Mouse (Mus musculus) left cerebral cortex, adult 9 months (tissue): ENCODE measurements around the gene Dhx34.
"Not testable (repeated sequence)": the region's sequence is repeated elsewhere in the genome, so short reads cannot be mapped to it uniquely, and the experiment has no call there.

ENCODE experiments used
- DNase-seq, 2 experiments: peaks; one replicate each; pipeline ENCODE4 v3.0.0; 2022; ENCODE audit warnings: low spot score in 2 of 2

Gene Dhx34

DNA sequence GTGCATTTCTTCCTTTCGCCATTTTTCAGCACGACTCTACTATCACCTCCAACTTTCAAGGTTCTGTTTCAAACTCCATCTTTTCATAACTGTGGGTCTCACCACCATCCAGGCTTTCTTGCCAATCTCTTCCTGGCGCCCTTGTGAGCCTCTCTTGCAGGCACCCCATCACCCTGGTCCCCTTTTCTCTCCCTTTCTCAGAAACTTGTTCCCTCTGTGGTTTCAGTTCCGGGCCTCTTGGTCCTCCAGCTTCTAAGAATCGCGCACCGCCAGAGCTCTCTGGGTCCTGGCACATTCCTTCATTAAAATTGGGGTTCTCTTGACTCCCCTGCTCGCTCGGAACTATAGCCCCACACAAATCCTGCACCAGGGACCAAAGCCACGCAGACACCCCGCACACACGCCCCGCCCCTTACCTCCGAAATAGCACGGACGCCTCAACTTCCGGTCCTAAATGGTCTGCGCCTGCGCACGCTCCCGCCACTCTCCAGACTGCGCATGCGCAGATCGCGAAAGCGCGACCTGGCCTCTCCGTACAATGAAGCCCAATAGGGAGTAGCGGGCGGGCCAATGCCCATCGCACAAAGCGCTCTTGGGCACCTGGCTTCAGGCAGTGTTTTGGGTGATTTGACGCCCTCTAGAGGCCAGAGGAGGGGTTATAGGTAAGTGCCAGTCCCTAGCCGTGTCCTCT is at the start of gene Dhx34:
TSS of gene Dhx34 (minus strand) at position 456 of the 691 bp plus-strand sequence.
- DNase-seq = peak; percentile 89 to 97

- no peak for DNase-seq
Observed at GRCm38 (mm10) chr7:16271139-16271538, 49.3 kb upstream of the Dhx34 start.

DNA sequence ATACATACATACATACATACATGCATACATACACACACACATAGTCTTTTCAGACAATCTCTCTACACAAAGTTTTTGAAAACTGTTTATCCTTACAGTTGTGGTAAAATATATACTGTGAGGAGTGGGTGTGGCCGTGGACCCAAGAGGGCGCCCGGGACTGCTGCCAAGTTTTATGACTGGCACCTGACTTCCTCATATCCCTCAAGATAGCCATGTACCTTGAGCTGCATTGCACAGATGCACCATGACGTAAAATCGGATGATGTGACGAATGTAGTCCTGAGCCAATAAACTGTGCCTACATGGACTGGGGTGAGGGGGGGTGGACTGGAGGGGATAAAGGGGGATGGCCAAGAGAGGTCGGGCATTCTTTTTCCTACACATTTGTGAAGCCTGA is 44.8 kb upstream of the Dhx34 start:
- not testable (repeated sequence) for DNase-seq

DNA sequence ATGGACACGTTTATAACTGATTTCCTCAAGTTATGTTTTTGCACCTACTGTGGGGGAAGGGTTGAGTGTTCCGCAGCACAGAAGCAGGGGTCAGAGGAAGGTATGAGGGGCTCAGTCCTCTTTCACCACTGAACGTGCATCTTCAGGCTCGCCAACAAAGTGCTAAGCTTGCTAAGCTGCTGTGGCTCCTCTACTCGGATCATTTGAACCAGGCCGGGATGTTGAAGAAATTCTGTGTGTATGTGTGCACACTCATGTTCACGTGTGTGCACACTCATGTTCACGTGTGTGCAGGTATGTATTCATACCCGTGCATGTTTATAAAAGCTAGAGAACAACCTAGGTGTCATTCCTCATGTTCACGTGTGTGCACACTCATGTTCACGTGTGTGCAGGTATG is 44.0 kb upstream of the Dhx34 start:
- no peak for DNase-seq

DNA sequence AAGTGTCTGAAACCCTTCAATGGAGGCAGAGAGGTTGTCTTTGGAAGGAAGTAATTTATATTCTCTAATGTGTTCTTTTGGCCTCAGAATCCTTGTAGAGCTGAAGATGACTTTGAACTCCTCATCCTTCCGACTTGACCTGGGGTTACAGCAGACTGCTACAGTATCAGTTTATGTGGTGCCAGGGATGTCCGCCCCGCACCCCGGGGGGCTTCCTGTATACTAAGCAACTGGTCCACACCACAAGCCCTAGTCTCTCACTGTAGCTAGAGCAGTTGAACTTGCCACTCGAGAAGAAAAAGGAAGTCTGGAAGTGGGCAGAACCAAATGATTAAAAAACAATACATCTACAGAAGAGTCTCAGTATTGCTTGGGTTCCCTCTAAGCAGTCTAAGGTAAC is 42.0 kb upstream of the Dhx34 start:
- DNase-seq = no peak

GRCm38 (mm10) chr7:16263015-16263787 is 41.4 kb upstream of the Dhx34 start:
- peak in 1 of 2 experiments; percentile 87 for DNase-seq

- no peak for DNase-seq
Observed at GRCm38 (mm10) chr7:16261097-16261496, 39.3 kb upstream of the Dhx34 start.

GRCm38 (mm10) chr7:16259110-16259590 is 37.3 kb upstream of the Dhx34 start, which contains the start of gene C5ar1:
Gene C5ar1 (minus strand): TSS chr7:16259540.
- no peak for DNase-seq

DNA sequence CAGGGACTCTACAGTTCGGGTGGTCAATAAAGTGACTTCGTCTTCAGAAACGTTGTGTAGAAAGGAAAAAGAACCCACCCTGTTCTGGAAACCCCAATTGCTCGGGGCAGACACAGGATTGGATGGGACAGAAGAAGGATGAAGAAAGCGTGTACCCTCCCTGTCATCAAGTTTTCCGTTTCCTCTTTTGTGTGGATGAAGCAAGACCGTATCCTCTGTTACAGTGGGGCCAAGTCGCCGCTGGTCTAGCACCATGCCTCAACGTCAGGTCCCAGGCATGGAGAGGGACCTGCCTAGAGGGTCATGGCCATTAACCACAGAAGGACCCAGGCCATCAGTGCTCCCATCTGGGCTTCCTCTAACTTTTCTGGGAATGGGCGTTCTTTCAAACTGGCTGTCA is 36.0 kb upstream of the Dhx34 start:
- no peak for DNase-seq

DNA sequence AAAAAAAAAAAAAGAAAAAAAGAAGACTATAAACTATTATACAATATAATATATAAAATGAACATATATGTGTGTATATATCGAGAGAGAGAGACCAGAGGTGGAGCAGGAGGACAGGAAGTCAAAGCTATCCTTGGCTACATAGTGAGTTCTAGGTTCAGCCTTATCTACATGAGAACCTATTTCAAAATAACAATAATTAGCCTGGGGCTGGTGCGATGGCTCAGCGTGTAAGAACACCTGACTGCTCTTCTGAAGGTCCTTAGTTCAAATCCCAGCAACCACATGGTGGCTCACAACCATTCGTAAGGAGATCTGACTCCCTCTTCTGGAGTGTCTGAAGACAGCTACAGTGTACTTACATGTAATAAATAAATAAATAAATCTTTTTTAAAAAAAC is 34.1 kb upstream of the Dhx34 start:
- DNase-seq = not testable (repeated sequence)

DNA sequence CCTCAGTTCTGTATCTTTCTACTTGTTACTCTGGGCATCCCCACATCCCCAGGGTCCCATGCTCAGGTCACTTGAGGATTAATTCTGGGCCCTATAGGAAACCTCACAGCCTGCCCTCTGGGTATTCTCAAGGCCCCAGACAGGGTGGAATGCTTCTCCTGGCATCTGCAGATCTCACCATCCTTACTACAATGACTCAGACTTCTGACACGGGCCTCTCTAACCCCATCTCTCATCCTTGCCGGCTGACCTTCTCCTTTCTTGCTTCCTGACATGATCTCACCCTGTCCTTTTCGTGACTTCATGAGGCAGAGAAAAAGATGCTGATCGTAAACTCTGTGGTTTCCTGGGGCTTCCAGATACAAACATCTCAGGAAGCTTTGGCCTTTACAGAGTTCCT is 32.4 kb upstream of the Dhx34 start:
- no peak for DNase-seq

GRCm38 (mm10) chr7:16250687-16251086 is 28.9 kb upstream of the Dhx34 start:
- DNase-seq = no peak

- no peak for DNase-seq
Observed at GRCm38 (mm10) chr7:16245958-16246357, 24.1 kb upstream of the Dhx34 start.

DNA sequence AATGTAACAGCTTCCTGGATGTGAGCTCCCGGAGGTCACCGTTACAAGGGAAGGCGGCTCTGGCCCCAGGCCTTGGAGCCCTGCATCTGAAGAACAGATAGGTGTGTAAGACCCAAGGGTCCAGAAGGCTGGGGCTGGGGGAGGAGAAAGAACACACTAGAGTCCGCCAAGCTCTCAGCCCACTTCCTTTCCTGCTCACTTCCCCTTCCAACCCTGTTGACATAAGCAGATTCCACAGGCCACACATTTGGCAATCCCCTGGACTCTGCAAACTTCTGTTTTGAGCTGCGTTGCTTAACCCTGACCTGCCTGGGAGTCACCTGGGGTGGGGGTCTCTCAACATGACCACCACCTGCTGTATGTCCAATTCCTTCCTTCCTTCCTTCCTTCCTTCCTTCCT is 22.2 kb upstream of the Dhx34 start, which contains the start of gene C5ar2:
TSS of gene C5ar2 (minus strand) at position 88 of the 400 bp plus-strand sequence.
- peak in 1 of 2 experiments; percentile 23 for DNase-seq

GRCm38 (mm10) chr7:16242198-16242597 is 20.4 kb upstream of the Dhx34 start:
- DNase-seq = no peak

GRCm38 (mm10) chr7:16241787-16242186 is 19.9 kb upstream of the Dhx34 start:
- DNase-seq = no peak

GRCm38 (mm10) chr7:16240978-16241303 is 19.1 kb upstream of the Dhx34 start:
- DNase-seq = no peak

DNA sequence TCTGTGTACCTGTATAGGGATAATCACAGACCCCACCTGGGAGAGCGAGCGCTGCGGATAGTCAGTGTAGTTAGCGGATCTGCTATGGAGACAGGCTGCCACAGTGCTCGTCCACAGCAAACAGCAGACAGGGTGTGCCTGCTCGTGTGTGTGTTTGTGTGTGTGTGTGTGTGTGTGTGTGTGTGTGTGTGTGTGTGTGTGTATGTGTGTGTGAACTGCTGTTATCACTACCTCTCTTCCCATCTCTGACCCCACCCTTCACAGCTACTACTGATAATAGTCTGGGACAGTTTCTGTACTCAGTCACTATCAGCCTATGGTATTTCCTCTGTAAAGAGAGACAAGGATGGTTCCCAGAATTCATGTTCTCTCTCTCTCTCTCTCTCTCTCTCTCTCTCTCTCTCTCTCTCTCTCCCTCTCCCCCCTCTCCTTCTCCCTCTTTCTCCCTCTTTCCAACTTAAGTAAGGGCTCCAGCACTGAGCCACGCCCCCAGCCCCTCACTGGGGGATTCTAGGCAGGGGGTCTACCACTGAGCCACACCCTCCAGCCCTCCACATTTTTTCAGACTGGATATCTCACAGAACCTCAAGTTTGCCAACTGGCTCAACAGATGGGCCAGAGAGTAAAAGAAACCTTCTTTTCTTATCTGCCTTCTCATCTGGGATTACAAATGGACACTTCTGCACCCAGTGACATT is 18.6 kb upstream of the Dhx34 start:
- DNase-seq = no peak

- DNase-seq = no peak
Observed at GRCm38 (mm10) chr7:16239554-16239997, 17.7 kb upstream of the Dhx34 start.

DNA sequence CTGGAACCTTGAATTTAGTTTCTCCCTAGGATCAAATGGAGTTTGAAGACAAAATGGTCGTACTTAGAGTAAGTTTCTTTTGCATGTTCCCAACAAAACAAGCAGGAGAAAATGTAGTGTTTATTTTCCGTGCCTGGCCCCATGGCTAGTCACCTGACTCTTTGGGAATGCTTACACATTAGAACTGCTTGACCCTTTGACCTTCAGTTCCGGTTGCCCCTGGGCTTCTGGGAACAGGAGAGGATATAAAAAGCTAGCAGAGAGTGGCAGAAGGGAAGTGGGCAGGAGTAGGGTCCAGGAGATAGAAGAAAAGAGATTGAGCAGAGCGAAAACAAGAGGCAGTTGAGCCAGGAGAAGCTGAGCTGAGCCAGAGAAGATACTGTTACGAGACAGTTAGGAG is 8.0 kb upstream of the Dhx34 start:
- no peak for DNase-seq

DNA sequence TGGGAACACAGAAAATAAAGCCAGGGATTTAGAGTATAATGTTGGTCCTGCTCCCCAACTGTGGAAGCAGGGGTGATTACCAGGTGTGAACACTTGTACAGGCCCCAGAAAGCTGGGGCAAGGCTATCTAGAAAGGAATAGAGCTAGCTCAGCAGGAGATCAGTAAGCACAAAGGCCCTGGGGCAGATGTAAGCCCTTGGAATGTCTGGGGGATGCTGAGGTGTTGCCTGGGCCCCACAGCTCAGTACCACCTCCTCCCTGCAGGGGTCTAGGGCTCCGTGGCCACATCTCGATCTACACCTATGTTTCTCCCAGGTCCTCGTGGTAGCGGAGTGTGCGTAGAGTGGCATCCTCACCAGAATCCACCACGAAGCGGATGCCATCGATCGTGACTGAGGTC is 7.9 kb downstream of the Dhx34 start:
- no peak for DNase-seq

DNA sequence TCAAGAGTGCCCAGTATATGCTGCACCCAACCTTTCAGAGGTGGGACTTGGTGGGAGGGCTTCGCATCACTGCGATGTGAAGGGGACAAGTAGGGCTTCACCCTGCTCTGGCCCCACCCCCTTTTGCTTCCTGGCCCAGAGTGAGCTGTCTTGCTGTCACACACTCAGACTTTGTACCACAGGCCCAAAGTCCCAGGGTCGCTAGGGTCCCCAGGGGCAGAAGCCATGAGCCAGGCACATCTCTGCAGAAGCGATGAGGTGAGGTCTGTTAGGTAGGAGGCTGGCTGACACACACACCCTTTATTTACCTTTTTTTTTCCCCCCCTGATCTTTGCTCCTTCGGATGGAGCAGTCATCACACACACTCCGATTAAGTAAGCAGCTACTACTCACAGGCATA is 8.6 kb downstream of the Dhx34 start:
- DNase-seq = no peak
